Mouse (Mus musculus) heart, adult 2 months (tissue): ENCODE measurements at regions not wholly inside any gene's neighbourhood (a gene's known extent, or its start where the extent isn't known, plus 50 kb on each side); places are given as distances from the start of the nearest gene placed in this dataset.

Experiments used
- DNase-seq, 2 experiments: peaks; one replicate each; pipeline ENCODE4 v3.0.0; 2021
- H3K27ac ChIP-seq: fragments of 200-600 bp; 2 replicates; pipeline ENCODE4 v1.8.1; 2022
- H3K27me3 ChIP-seq: fragments of 200-500 bp; 2 replicates; pipeline ENCODE4 v1.6.1; 2012; ENCODE audit warnings: mild to moderate bottlenecking, low read length, inconsistent platforms, mixed read lengths; ENCODE audit not compliant: control insufficient read depth, insufficient read depth
- H3K36me3 ChIP-seq: fragments of 200-500 bp; 2 replicates; pipeline ENCODE4 v1.6.1; 2012; ENCODE audit warnings: low read length, inconsistent platforms; ENCODE audit not compliant: control insufficient read depth, insufficient read depth
- H3K4me1 ChIP-seq: fragments of 200-500 bp; 2 replicates; pipeline ENCODE4 v1.6.1; 2011; ENCODE audit warnings: low read length; ENCODE audit not compliant: control insufficient read depth, insufficient read depth
- H3K4me3 ChIP-seq: fragments of 200-600 bp; 2 replicates; pipeline ENCODE4 v1.8.1; 2022
- H3K79me2 ChIP-seq: fragments of 200-500 bp; replicated peaks from 2 replicates; pipeline ENCODE4 v1.6.1; 2012; ENCODE audit warnings: mild to moderate bottlenecking, inconsistent platforms, low read length, moderate library complexity, mixed read lengths; ENCODE audit not compliant: control insufficient read depth, insufficient read depth
- H3K9ac ChIP-seq: fragments of 200-500 bp; 2 replicates; pipeline ENCODE4 v1.6.1; 2012; ENCODE audit warnings: low read depth, mild to moderate bottlenecking, control low read depth, inconsistent platforms, low read length, mixed read lengths
- CTCF ChIP-seq: fragments of 200-600 bp; IDR thresholded peaks from 2 replicates; pipeline ENCODE4 v1.8.1; 2022; ENCODE audit warnings: antibody characterized with exemption, mild to moderate bottlenecking, moderate library complexity
- EP300 ChIP-seq: fragments of 200-500 bp; IDR thresholded peaks from 2 replicates; pipeline ENCODE4 v1.6.1; 2011; ENCODE audit warnings: low read depth, low read length, control low read depth; ENCODE audit not compliant: insufficient read depth
- POLR2A ChIP-seq: fragments of 200-500 bp; IDR thresholded peaks from 2 replicates; pipeline ENCODE4 v1.6.1; 2011; ENCODE audit warnings: mild to moderate bottlenecking, low read depth, low read length, control low read depth; ENCODE audit not compliant: insufficient read depth
- WGBS: fragments of 180-500 bp; shearing (Covaris S2); methylation state at CpG from one replicate; pipeline ENCODE4 v1.1.7; 2018; 5-methylcytosine and 5-hydroxymethylcytosine counted together
- intact Hi-C: fragments of 180-260 bp; cut with DNase I; formaldehyde crosslinking; loops from one replicate; pipeline ENCODE4 v1.15.1; 2025

DNA sequence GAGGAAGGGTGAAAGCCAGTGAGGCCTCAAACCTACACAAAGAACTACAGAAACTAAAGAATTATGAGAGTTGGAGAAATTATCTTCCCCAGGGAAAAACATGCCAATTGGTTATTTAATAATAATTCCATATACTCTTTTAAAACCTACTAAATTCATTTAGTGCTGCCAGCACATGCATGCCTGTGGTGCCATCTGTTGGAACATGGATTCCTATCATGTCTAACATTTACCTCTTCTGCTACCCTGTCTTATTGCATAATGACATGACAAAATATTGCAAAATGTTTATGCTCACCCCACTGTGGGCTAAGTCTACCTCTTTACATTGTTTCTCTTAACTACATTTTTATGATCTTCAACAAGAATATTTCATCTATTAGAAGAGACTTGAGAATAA lies 178.7 kb upstream of the 4933412E24Rik start:
- no peaks in the 10 kb centered on the region for H3K36me3 ChIP-seq
- no peak for TF ChIP-seq POLR2A
- no peaks in the 10 kb centered on the region for H3K4me1 ChIP-seq
- no peaks in the 10 kb centered on the region for H3K27me3 ChIP-seq
- H3K27ac ChIP-seq, result no peak overlapping the region
- no peak overlapping the region for H3K4me3 ChIP-seq
- DNase-seq, result no peak
- intact Hi-C loops, result loop anchor here (10.0 kb wide), 1 partner anchor 290 kb away; no protein-coding TSS in a partner anchor
- no peak overlapping the region for H3K9ac ChIP-seq
- H3K79me2 ChIP-seq, result no peaks in the 10 kb centered on the region

GRCm38 (mm10) chr15:60193157-60193556 lies 176.7 kb upstream of the 4933412E24Rik start:
- TF ChIP-seq POLR2A (no peak), EP300 (no peak), CTCF (no peak)
- DNase-seq, result no peak
- H3K4me1 ChIP-seq, result no peaks in the 10 kb centered on the region
- no peaks in the 10 kb centered on the region for H3K27me3 ChIP-seq
- H3K9ac ChIP-seq, result no peak overlapping the region
- 69% methylated on average over 3 of the region's 3 CpGs for WGBS
- intact Hi-C loops, result loop anchor here (10.0 kb wide), 1 partner anchor 288 kb away; no protein-coding TSS in a partner anchor
- no peak overlapping the region for H3K4me3 ChIP-seq
- no peak overlapping the region for H3K27ac ChIP-seq
- H3K79me2 ChIP-seq, result no peaks in the 10 kb centered on the region
- H3K36me3 ChIP-seq, result no peaks in the 10 kb centered on the region

DNA sequence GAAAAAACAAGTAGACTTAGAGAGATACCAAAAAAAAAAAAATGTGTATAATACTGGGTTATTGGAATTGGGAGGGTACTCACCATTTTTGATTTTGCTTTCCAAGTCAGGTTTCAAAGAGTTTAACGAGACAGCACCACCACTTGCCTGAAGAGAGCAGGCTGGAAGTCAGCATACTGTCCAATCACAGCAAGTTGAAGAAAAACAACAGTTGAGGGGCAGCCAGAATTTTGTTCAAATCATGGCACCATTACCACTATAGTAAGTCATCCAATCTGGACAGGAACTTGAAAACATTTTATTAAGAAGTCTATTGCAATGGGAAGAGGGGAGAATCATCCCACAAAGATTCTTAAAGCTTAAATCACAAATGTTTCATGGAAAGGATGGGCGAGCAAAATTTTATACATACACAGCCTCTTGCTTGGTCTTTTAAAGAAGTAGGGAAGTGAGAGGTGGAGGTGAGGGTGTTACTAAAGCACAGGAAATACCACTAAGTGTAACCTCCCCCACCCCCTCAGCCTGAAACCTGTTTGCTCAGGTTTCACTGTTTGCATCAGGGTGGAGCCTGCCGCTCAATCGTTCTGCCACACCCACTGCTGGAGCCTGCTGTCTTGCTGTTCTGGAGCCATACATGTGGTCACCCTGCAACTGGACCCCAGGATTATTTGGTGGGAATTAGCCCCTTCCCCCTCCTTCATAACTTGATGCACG lies 170.7 kb upstream of the 4933412E24Rik start:
- H3K79me2 ChIP-seq, result no peaks in the 10 kb centered on the region
- 56% methylated on average over 5 of the region's 5 CpGs for WGBS
- no peak overlapping the region for H3K9ac ChIP-seq
- no peak overlapping the region for H3K4me3 ChIP-seq
- no peak overlapping the region for H3K27ac ChIP-seq
- intact Hi-C loops, result no loop called here
- H3K4me1 ChIP-seq, result no peaks in the 10 kb centered on the region
- no peaks in the 10 kb centered on the region for H3K36me3 ChIP-seq
- no peak for TF ChIP-seq CTCF
- no peak for TF ChIP-seq POLR2A
- no peak for TF ChIP-seq EP300
- DNase-seq, result no peak
- H3K27me3 ChIP-seq, result no peaks in the 10 kb centered on the region

GRCm38 (mm10) chr15:60141554-60142070 lies 125.2 kb upstream of the 4933412E24Rik start:
- WGBS, result 57% methylated on average over 6 of the region's 6 CpGs
- TF ChIP-seq CTCF (no peak), POLR2A (no peak), EP300 (no peak)
- intact Hi-C loops, result no loop called here

DNA sequence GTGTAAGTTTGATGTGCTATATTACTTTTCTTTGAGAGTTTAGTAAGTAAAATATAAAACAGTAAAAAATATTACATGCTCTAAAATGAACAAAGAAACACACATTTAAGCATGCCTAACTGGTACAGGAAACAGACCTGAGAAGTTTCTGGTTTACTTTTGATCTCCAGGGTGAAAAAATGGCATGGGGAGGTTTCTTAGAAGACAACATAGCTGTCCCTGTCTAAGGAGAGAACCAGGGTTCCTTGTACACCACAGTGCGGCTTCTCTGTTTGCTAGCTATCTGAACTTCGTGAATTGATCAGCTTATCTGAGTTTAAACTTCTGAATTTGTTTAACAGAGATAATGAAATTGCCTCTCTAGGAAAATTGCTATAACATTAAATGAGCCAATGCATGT lies 120.3 kb upstream of the 4933412E24Rik start:
- TF ChIP-seq EP300 (no peak), POLR2A (no peak), CTCF (no peak)
- H3K36me3 ChIP-seq, result no peaks in the 10 kb centered on the region
- no peak overlapping the region for H3K27ac ChIP-seq
- intact Hi-C loops, result no loop called here
- no peak overlapping the region for H3K9ac ChIP-seq
- WGBS, result 80% methylated on average over 2 of the region's 2 CpGs
- H3K79me2 ChIP-seq, result no peaks in the 10 kb centered on the region
- no peak overlapping the region for H3K4me3 ChIP-seq
- no peaks in the 10 kb centered on the region for H3K27me3 ChIP-seq
- DNase-seq, result no peak
- H3K4me1 ChIP-seq, result no peaks in the 10 kb centered on the region

More at GRCm38 (mm10) chr15:60141554-60142070, 125.2 kb upstream of the 4933412E24Rik start:
- no peaks in the 10 kb centered on the region for H3K4me1 ChIP-seq
- no peaks in the 10 kb centered on the region for H3K36me3 ChIP-seq
- H3K79me2 ChIP-seq, result no peaks in the 10 kb centered on the region
- no peak overlapping the region for H3K27ac ChIP-seq
- no peak for DNase-seq
- H3K9ac ChIP-seq, result no peak overlapping the region
- no peak overlapping the region for H3K4me3 ChIP-seq
- H3K27me3 ChIP-seq, result no peaks in the 10 kb centered on the region

GRCm38 (mm10) chr15:60134515-60134914 lies 118.1 kb upstream of the 4933412E24Rik start:
- Histone ChIP-seq H3K27me3 (no peaks in the 10 kb centered on the region), H3K27ac (no peak overlapping the region), H3K4me3 (no peak overlapping the region), H3K79me2 (no peaks in the 10 kb centered on the region), H3K36me3 (no peaks in the 10 kb centered on the region), H3K9ac (no peak overlapping the region), H3K4me1 (no peaks in the 10 kb centered on the region)
- intact Hi-C loops, result no loop called here
- TF ChIP-seq CTCF (no peak), EP300 (no peak), POLR2A (no peak)
- no peak for DNase-seq
- 22% methylated on average over 1 of the region's 1 CpGs for WGBS
